Mouse (Mus musculus) hindbrain, embryonic 10.5 days (tissue): ENCODE results near the gene Tmem50b. TPM values are rescaled to one million over a fixed set of nuclear protein-coding genes. Genes with fewer than 3 reads are reported as not detected.
"Not testable (repeated sequence)": the region's sequence is repeated elsewhere in the genome, so short reads cannot be mapped to it uniquely, and the experiment has no call there.

Experiments used
- DNase-seq: peaks from one replicate; pipeline ENCODE4 v3.0.0-alpha.2; 2017; ENCODE audit warnings: low spot score
- H3K27ac ChIP-seq: fragments of 300-500 bp; sonication (generic); 2 replicates; pipeline ENCODE4 v1.5.1; 2016; ENCODE audit warnings: mild to moderate bottlenecking, moderate library complexity
- H3K27me3 ChIP-seq: fragments of 300-500 bp; sonication (generic); 2 replicates; pipeline ENCODE4 v1.6.1; 2016; ENCODE audit warnings: mild to moderate bottlenecking; ENCODE audit not compliant: poor library complexity, insufficient read depth, severe bottlenecking
- H3K36me3 ChIP-seq: fragments of 300-500 bp; sonication (generic); 2 replicates; pipeline ENCODE4 v1.6.1; 2016; ENCODE audit warnings: mild to moderate bottlenecking, moderate library complexity
- H3K4me1 ChIP-seq: fragments of 300-500 bp; sonication (generic); replicated peaks from 2 replicates; pipeline ENCODE4 v1.6.1; 2016; ENCODE audit warnings: mild to moderate bottlenecking
- H3K4me3 ChIP-seq: fragments of 300-500 bp; sonication (generic); 2 replicates; pipeline ENCODE4 v1.5.1; 2016; ENCODE audit warnings: mild to moderate bottlenecking, moderate library complexity
- H3K9me3 ChIP-seq: fragments of 300-500 bp; sonication (generic); 2 replicates; pipeline ENCODE4 v1.6.1; 2016; ENCODE audit warnings: mild to moderate bottlenecking, moderate library complexity
- WGBS: fragments of 180-500 bp; shearing (Covaris S2); methylation state at CpG from one replicate; pipeline ENCODE4 v1.1.7; 2016; 5-methylcytosine and 5-hydroxymethylcytosine counted together
- polyA plus RNA-seq: library from polyadenylated mRNA; unstranded; fragments of >200 nt; fragmentation: Nextera tagmentation; extraction: Ambion mirVana; gene quantifications from 2 replicates; pipeline ENCODE4 v1.2.1, GENCODE M21; 2016

The Tmem50b gene
- polyA plus RNA-seq, 1 experiment from 2014 or later, result 45.9 TPM

- no peaks in the 10 kb centered on the region for H3K36me3 ChIP-seq
- 49% methylated on average over 10 of the region's 10 CpGs for WGBS
- no peak for DNase-seq
- peak overlapping the region; percentile 29 for H3K4me3 ChIP-seq
- H3K27ac ChIP-seq, result no peak overlapping the region
- H3K27me3 ChIP-seq, result peaks cover 13% of the 10 kb centered on the region
- H3K9me3 ChIP-seq, result no peaks in the 10 kb centered on the region
- H3K4me1 ChIP-seq, result peaks cover 14% of the 10 kb centered on the region
Measured at GRCm38 (mm10) chr16:91541573-91542081, 56.0 kb downstream of the Tmem50b start.

GRCm38 (mm10) chr16:91538513-91538912 lies 59.1 kb downstream of the Tmem50b start:
- no peaks in the 10 kb centered on the region for H3K27me3 ChIP-seq
- no peaks in the 10 kb centered on the region for H3K36me3 ChIP-seq
- WGBS, result 66% methylated on average over 9 of the region's 9 CpGs
- peaks cover 9% of the 10 kb centered on the region; the same call in 1 of the 2 replicates for H3K4me1 ChIP-seq
- no peaks in the 10 kb centered on the region for H3K9me3 ChIP-seq
- no peak overlapping the region for H3K4me3 ChIP-seq
- no peak for DNase-seq
- 0 out of 2 replicates have a peak overlapping the region, but pooled peaks have one; percentile 57 for H3K27ac ChIP-seq

DNA sequence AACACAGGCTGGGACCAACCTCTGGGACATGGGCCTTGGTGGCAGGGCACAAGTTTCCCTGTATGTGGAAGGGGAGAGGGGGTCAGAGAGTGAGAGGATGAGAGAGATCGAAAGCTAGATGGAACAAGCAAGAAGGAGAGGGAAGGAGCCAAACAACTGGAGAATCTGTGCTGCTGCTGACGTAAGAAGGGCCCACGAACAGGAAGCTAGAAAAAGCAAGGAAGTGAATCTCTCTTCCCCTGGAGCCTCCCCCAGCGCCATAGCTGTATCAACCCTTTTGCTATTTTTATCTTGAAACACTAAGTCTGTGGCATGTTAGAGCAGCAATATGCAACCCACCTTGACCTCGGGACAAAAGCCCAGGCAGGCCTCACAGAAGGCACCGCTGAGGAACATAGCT lies 59.5 kb downstream of the Tmem50b start:
- no peaks in the 10 kb centered on the region for H3K27me3 ChIP-seq
- no peaks in the 10 kb centered on the region for H3K36me3 ChIP-seq
- no peaks in the 10 kb centered on the region for H3K9me3 ChIP-seq
- WGBS, result 82% methylated on average over 6 of the region's 6 CpGs
- 0 out of 2 replicates have a peak overlapping the region, but pooled peaks have one; percentile 57 for H3K27ac ChIP-seq
- no peak for DNase-seq
- no peak overlapping the region for H3K4me3 ChIP-seq
- H3K4me1 ChIP-seq, result peaks cover 9% of the 10 kb centered on the region; the same call in 1 of the 2 replicates

GRCm38 (mm10) chr16:91537065-91537464 lies 60.5 kb downstream of the Tmem50b start:
- no peaks in the 10 kb centered on the region for H3K9me3 ChIP-seq
- H3K27me3 ChIP-seq, result no peaks in the 10 kb centered on the region
- H3K36me3 ChIP-seq, result no peaks in the 10 kb centered on the region
- no peak for DNase-seq
- peaks cover 9% of the 10 kb centered on the region; the same call in 1 of the 2 replicates for H3K4me1 ChIP-seq
- H3K4me3 ChIP-seq, result no peak overlapping the region
- H3K27ac ChIP-seq, result no peak overlapping the region
- 82% methylated on average over 3 of the region's 3 CpGs for WGBS

GRCm38 (mm10) chr16:91536372-91536771 lies 61.2 kb downstream of the Tmem50b start:
- Histone ChIP-seq H3K4me3 (no peak overlapping the region), H3K4me1 (peaks cover 2% of the 10 kb centered on the region; the same call in 1 of the 2 replicates), H3K9me3 (no peaks in the 10 kb centered on the region), H3K36me3 (no peaks in the 10 kb centered on the region), H3K27ac (no peak overlapping the region), H3K27me3 (no peaks in the 10 kb centered on the region)
- DNase-seq, result no peak
- 89% methylated on average over 6 of the region's 6 CpGs for WGBS

DNA sequence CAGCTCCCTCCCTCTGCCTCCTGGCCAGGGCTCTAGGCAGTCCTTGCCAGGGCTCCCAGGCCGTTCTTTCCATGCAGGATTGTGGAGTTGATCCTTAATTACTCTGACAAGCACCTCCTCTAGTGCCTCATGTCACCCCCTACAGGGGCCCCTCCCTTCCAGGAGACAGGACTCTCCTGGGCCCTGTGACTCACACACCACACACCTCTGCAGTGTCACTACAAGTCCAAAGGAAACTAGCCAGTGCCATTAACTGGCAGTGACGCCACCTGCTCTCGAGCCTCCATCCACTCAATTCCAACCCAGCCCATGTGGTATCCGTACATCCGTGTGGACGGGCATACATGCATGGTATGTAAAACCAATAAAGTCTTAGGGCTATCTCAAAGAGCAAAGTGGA lies 62.7 kb downstream of the Tmem50b start:
- no peak overlapping the region for H3K27ac ChIP-seq
- no peaks in the 10 kb centered on the region for H3K36me3 ChIP-seq
- H3K27me3 ChIP-seq, result no peaks in the 10 kb centered on the region
- H3K9me3 ChIP-seq, result no peaks in the 10 kb centered on the region
- H3K4me3 ChIP-seq, result no peak overlapping the region
- WGBS, result 83% methylated on average over 6 of the region's 6 CpGs
- no peak for DNase-seq
- no peaks in the 10 kb centered on the region; the same call in 1 of the 2 replicates for H3K4me1 ChIP-seq

DNA sequence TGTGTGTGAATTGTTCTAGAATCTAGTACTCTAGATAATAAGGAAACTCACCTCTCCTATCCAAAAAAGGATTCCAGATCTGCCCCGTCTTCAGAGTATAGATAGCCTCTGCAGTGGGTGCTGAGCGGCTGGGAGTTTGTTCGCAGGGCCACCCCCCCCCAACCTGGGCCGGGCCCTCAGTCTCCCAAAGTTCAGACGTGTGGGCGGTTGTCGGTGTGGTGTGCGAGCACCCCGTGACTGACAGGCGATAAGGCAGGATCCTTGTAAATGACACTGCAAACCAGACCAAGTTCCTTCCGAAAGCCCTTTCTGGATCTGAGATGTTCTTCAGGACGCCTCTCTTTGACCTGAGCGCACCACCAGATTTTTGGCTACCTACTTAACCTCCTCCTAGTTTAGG lies 63.1 kb downstream of the Tmem50b start:
- Histone ChIP-seq H3K36me3 (no peaks in the 10 kb centered on the region), H3K9me3 (no peaks in the 10 kb centered on the region), H3K4me1 (no peaks in the 10 kb centered on the region; the same call in 1 of the 2 replicates), H3K27ac (no peak overlapping the region), H3K27me3 (no peaks in the 10 kb centered on the region), H3K4me3 (no peak overlapping the region)
- peak; percentile 88 for DNase-seq
- 54% methylated on average over 13 of the region's 13 CpGs for WGBS

DNA sequence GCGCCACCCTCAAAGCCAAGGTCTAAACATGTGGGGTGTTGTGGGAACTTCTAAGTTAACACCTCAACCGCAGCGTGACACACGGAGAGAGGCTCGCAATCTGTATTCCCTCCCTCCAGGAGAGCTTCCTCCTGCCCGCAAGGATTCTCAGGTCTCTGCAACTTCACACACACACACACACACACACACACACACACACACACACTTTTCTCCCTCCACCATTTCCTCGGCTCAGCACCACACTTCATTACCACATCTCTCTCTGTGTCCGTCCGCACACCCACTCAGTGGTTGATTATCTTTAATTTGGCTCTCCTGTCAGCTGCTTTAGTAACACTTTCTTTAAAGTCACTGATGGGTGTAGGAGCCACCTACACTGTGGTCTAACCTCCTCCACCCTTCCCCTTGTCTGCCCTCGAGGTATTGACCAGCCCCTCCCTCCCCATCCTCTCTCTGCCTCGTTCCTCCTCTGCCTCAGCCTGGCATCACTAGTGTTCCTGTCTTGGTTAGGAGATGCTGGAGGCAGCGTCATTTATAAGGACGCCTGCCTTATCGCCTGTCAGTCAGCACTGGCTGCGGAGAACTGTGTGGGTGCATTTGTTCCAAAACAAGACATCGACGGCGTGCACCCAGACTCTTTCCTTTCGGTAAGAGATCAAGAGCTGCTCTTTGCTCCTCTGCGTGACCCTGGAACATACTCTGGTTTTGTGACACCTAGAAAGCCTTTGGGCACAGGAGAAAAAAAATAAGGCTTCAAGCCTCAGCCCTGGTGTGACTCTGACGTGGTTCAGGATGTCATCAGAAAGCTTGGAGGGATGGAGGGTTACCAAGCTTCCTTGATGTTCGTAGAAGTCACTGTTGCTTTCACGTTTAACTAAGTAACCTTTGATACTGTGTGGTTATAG lies 64.3 kb downstream of the Tmem50b start:
- Histone ChIP-seq H3K9me3 (no peaks in the 10 kb centered on the region), H3K4me1 (no peaks in the 10 kb centered on the region; the same call in 1 of the 2 replicates), H3K36me3 (no peaks in the 10 kb centered on the region), H3K4me3 (no peak overlapping the region), H3K27me3 (no peaks in the 10 kb centered on the region), H3K27ac (no peak overlapping the region)
- DNase-seq, result no peak
- WGBS, result 75% methylated on average over 23 of the region's 23 CpGs

DNA sequence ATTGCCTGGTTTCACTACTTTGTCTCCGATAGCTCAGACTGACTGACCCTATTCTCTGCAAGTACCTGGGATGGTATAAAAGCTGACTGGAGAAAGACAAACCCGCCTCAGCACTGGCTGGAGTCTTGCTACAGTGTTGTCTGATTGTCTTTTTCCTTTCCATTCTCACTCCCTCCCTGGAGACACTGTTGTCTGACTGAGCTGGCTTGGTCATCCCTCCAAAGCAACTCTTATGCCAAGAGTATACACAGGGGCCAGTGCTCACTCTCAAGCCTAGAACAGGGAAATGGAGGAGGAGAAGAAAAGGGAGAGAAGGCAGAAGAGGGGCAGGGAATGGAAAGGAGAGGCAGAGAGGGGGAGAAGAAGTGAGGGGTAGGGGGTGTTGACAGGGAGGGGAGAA lies 65.2 kb downstream of the Tmem50b start:
- no peak overlapping the region for H3K4me3 ChIP-seq
- H3K9me3 ChIP-seq, result no peaks in the 10 kb centered on the region
- DNase-seq, result no peak
- 0 out of 2 replicates have a peak, but pooled peaks cover 2% of the 10 kb centered on the region for H3K4me1 ChIP-seq
- H3K27ac ChIP-seq, result no peak overlapping the region
- no peaks in the 10 kb centered on the region for H3K36me3 ChIP-seq
- no peaks in the 10 kb centered on the region for H3K27me3 ChIP-seq
- 60% methylated on average over 2 of the region's 2 CpGs for WGBS

- H3K36me3 ChIP-seq, result no peaks in the 10 kb centered on the region
- H3K9me3 ChIP-seq, result no peaks in the 10 kb centered on the region
- DNase-seq, result no peak
- 91% methylated on average over 6 of the region's 6 CpGs for WGBS
- 0 out of 2 replicates have a peak, but pooled peaks cover 5% of the 10 kb centered on the region for H3K4me1 ChIP-seq
- no peak overlapping the region for H3K4me3 ChIP-seq
- no peak overlapping the region for H3K27ac ChIP-seq
- H3K27me3 ChIP-seq, result no peaks in the 10 kb centered on the region
Measured at GRCm38 (mm10) chr16:91531856-91532255, 65.7 kb downstream of the Tmem50b start.

DNA sequence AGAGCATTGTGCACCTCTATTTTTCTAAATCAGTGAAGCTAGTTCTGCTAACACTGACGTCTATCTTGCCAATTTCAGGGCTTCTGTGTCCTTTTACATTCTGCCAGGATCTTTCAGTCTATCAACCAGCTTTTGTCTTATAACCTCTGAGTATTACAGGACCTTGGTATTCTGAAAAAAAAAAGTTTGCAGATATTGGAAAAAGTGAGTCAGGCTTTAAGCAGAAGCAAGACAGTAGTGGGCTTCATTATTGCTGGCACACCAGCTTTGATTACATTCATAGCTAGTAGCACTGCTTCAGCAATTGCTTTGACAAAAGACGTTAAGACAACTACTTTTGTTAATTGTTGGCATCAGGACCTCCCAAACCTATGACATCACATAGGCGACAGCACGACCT lies 66.8 kb downstream of the Tmem50b start:
- not testable (repeated sequence) for H3K27ac ChIP-seq, DNase-seq, H3K9me3 ChIP-seq, H3K27me3 ChIP-seq, H3K4me3 ChIP-seq, H3K36me3 ChIP-seq, H3K4me1 ChIP-seq
- 75% methylated on average over 4 of the region's 4 CpGs for WGBS

- no peak overlapping the region for H3K4me3 ChIP-seq
- H3K27me3 ChIP-seq, result no peaks in the 10 kb centered on the region
- no peaks in the 10 kb centered on the region for H3K36me3 ChIP-seq
- no peaks in the 10 kb centered on the region for H3K9me3 ChIP-seq
- H3K27ac ChIP-seq, result no peak overlapping the region
- no peak for DNase-seq
- WGBS, result 90% methylated on average over 9 of the region's 9 CpGs
- 0 out of 2 replicates have a peak, but pooled peaks cover 5% of the 10 kb centered on the region for H3K4me1 ChIP-seq
Measured at GRCm38 (mm10) chr16:91528578-91528977, 69.0 kb downstream of the Tmem50b start.

DNA sequence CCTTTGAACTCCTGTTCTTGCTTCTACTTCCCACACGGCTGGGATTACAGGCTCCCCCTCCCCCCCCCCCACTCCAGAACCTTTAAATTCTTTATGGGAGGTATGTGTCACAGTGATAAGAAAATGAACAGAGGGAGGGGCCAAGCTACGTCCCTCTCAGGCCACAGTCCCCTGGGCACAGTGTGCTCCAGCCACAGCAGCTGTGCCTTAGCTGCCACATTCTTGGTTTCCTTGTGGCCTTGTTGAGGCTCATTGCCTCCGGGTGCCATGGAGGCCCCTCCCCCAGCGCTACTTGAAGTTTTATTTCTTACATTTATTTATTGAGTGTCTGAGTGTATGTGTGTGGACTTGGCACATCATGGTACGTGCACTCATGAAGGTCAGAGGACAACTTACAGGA lies 70.1 kb downstream of the Tmem50b start:
- no peaks in the 10 kb centered on the region for H3K9me3 ChIP-seq
- DNase-seq, result no peak
- H3K27ac ChIP-seq, result no peak overlapping the region
- peaks cover 5% of the 10 kb centered on the region; the same call in 1 of the 2 replicates for H3K4me1 ChIP-seq
- 74% methylated on average over 5 of the region's 5 CpGs for WGBS
- no peaks in the 10 kb centered on the region for H3K27me3 ChIP-seq
- H3K4me3 ChIP-seq, result no peak overlapping the region
- H3K36me3 ChIP-seq, result no peaks in the 10 kb centered on the region
